Mouse (Mus musculus) E14TG2a.4 (cell line): Measurements from ENCODE around the gene Mog.

ENCODE experiments used
- CTCF ChIP-seq: conservative IDR thresholded peaks from 2 replicates; pipeline ENCODE4 v1.5.1; 2014; ENCODE audit warnings: low read length
- NANOG ChIP-seq: IDR thresholded peaks from 2 replicates; pipeline ENCODE4 v1.6.1; 2014; ENCODE audit warnings: borderline replicate concordance, low read length, mixed read lengths
- POU5F1 ChIP-seq: IDR thresholded peaks from 2 replicates; pipeline ENCODE4 v1.6.1; 2014; ENCODE audit warnings: low read length, borderline replicate concordance

DNA sequence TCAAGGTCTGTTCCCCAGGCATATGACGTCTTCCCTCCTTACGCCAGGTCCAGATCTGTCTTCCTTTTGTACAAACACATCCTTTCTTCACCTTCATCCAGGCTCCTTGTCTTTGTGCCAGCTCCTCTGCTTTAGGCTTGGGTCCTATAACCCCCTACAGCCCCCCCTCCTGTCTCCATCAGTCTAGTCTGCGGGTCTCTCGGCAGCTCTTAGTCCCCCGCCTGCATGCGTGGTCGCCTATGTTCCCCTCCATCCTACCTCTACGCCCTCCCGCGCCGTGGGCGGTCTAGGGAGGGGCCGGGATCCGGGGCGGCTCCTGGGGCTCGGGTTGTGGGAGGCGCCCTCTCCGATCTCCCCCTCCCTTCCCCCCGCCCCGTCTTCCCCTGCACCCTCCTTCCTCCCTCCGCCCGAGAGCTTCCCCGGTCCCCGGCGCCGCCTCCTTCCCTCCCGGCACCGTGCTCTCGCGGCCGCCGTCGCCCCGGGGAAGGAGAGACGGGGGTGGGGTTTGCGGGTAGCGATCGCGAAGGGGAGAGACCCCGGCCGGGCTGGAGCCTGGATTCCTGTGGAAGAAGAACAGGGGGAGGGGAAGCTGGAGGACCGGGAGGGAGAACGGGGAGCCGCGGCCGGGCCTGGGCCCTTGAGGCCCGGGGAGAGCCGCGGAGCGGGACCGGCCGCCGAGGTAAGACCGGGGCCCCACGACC is 22.6 kb upstream of the Mog start, which contains the start of gene Gabbr1:
- TF ChIP-seq CTCF: no peak
- TF ChIP-seq NANOG: no peak
- TF ChIP-seq POU5F1: no peak
